Mouse (Mus musculus) WW6 (cell line): Measurements from ENCODE around the gene Npy4r.

ENCODE experiments used
- DNase-seq: peaks from one replicate; pipeline ENCODE4 v3.0.0-alpha.2; 2013; ENCODE audit warnings: low read depth, low spot score

The Npy4r gene

DNA sequence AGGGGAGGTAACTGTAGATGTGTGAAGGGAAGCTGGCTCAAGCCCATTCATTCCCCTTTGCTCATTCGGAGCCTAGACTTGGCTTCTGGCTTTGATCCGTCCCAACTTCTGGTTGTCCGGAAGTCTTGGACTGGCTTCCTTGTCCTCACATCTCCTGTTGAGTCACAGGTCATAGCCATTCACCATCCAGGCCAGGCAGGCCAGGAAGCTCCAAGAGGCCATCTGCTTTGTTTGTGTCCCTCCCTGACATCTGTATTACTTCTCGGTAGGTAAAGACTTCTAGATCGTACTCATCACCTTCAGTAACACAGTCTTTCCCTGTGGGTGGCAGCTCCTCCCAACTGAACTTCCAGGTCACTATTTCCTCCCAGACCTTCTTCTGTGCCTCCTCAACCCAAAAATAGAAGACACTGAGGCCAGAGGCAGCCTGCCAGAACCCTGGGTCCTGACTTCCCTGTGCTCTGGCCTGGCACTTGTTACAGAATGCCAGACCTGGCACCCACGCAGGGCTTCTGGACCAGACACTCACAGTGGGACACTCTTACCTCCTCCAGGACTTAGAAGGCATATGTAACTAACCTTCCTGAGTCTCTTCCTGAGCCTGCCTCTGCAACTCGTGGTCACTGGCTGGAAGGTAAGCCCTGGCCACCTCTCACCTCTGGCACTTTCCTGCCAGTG is 33.1 kb downstream of the Npy4r start:
- DNase-seq: no peak

DNA sequence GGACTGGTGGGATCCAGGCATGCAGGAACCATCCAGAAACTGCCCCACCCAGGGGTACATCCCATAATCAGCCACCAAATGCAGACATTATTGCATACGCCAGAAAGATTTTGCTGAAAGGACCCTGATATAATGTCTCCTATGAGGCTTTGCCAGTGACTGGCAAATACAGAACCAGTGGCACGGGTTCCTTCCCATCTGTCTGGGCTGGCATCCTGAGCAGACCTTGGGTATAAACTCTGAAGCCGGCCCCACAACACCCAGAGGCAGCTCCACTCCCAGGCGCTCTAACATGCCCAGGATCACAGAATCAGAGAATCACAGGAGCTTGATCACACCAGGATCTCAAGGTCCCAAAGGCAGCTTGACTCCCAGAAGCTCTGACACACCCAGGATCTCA is 38.0 kb downstream of the Npy4r start:
- DNase-seq: no peak

DNA sequence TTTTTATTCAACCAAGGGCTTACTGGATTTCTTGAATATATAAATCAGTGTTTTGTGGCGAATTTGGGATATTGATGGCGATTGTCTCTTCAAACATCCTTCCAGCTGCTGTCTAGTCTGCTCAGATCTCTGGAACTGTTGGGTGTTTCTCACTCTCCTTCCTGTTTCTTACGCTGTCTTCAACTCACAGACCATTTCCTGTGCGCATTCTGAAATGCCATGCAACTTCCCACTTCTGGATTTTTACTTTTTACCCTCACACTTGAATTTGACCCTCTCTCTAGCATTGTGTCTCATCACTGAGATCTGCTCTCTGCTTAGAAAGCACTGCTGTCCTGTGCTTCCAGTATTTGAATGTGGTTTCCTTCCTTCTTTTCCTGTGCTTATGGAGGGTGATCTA is 44.7 kb downstream of the Npy4r start:
- no peak for DNase-seq

DNA sequence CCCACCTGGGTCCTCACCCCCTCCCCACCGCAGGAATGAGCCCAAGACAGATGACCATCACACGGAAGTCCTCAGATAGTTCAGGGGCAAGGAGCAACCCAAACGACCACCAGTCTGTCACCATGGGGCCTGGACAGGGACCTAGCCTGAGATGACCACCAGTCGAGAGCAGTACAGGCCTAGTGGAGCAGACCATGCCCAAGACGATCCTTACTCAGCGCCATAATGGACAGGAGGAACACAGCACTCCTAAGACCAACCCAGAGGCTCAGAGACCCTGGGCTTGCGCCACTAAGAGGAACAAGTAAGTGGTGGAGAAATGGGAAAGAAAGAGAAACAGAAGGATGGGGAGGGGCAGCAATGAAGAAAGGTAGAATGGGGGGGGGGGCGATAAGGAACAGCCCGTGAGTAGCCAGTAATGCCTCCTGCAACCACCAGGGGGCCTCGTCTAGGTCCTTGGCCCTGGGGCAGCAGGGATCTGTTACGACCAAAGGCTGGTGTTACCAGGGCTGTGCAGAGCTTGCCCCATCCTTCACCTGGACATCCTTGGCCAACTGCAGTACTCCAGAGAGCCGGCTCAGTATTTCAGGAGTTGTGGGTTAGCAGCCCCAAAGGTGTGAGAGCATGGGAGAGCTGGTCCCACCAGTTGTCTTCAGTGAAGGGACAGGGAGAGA is 45.8 kb downstream of the Npy4r start:
- DNase-seq: no peak

GRCm38 (mm10) chr14:34104892-34105291 is 47.4 kb downstream of the Npy4r start:
- DNase-seq: no peak

GRCm38 (mm10) chr14:34103855-34104254 is 48.4 kb downstream of the Npy4r start:
- DNase-seq: no peak

- no peak for DNase-seq
These were observed 49.7 kb downstream of the Npy4r start, which contains the start of gene A630023A22Rik for GRCm38 (mm10) chr14:34102601-34103000. TSS of gene A630023A22Rik (minus strand) at chr14:34102754.

DNA sequence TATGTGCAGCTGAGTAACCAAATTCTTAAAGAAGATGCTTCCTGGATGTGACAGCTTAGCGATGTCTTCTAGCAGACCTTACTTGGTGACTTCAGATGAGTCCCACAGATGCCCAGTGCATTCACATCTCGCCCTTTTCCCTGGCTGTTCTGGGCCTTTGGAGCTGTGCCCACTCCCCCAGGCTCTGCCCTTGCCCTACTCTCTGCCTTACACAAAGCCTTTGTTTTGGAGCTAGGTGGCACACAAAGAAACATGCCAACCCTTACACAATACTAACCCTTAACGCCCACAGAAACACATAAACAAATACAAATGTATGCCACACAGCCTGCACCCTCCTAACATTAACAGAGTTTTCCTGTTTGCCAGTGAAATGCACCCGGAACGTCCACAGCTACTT is 56.1 kb downstream of the Npy4r start:
- DNase-seq: no peak
